Mouse (Mus musculus) spleen, postnatal 36 days (tissue): Measurements from ENCODE around the gene Rora.

Experiments used
- DNase-seq, 2 experiments: peaks; one replicate each; pipeline ENCODE4 v3.0.0; 2022; ENCODE audit warnings: low spot score in 2 of 2, mixed read lengths in 1 of 2

Gene Rora

DNA sequence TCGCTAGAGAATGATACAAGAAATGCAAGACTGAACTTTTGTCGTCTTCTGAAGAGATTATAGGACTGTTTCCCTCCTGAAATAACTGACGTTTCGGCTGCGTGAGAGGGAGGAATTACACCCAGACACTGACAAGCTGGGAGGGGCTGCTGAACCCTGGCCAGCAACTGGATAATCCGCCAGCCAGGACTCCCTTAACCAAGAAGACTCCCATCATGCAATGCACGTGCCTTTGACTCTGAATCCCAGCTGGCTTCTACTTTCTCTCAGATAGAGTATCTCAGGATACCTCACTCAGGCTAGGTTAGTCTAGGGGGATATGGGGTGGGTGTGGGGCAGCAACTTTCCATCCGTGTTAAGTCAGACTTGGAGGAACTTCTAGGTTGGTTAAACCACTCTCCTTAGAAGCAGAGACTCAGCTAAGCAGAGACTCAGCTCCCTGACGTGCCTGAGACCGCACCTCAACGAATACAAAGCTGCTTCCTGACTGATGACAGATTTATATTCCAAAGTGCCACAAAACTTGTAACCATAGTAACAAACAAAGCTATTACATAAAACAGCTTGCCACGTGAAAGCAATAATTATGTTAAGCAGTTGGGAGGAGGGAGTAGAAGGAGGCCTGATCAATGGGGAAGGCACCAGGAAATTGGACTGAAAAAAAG is 302.8 kb downstream of the Rora start:
- DNase-seq = no peak

DNA sequence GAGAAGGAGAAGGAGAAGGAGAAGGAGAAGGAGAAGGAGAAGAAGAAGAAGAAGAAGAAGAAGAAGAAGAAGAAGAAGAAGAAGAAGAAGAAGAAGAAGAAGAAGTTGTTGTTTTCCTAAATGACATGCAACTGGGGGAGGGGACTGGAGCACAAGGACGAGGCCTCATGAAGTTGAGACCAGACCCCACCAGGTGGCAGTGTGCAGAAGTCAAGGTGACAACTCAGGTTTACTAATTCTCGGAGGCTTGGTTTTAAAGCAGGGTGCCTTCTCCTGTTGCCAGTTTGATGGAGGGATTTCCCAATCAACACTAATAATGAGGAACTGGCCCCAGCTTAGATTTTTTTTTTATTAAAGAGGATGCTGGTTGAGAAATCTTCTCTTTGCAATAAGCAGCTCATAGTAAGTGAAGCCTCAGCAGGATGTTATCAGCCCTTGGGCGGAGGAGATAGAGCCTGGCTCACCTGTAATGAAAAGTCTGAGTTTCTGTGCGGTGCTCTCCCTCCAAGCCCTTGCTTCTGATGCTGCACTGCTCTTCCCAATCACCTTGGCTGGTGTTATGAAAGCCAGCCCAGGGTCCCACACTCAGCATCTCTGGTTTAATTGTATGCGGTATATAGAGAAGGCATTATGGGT is 303.5 kb downstream of the Rora start:
- DNase-seq = peak; percentile 26 to 27

DNA sequence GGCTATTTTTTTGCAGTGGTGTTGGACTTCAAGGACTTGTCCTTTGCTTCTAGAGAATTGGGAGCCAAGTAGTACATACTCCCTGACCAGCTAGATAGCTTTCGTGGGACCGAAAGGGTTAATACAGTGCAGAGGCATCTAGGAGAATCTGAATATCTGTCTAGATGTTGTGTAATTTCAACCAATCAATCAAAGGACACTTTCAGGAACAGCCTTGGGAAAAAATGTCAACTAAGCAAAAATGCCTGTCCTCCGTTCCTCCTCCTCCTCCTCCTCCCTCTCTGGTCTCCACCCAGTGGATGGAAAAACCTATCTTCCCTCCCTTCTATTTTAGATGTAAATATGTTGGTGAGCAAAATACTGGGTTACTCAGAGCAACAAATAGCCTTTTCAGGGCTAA is 304.2 kb downstream of the Rora start:
- DNase-seq = no peak

DNA sequence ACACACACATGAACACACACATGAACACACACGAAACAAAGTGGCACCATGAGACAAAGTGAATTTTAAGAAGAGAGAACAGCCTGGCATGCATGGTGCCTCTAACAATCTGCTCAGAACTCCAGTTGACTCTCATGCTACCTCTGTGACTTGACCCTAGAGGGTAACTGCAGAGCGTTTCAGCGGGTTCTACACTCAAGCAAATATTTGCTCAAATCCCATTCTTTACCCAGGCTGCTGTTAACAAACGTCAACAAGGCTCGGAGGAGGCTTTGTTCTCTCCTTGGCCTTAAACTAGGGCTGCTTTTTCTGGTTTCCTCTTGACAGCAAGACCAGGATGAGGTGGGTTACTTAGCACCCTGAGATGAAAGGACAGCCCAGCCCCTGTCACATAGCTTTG is 305.3 kb downstream of the Rora start:
- DNase-seq = no peak

DNA sequence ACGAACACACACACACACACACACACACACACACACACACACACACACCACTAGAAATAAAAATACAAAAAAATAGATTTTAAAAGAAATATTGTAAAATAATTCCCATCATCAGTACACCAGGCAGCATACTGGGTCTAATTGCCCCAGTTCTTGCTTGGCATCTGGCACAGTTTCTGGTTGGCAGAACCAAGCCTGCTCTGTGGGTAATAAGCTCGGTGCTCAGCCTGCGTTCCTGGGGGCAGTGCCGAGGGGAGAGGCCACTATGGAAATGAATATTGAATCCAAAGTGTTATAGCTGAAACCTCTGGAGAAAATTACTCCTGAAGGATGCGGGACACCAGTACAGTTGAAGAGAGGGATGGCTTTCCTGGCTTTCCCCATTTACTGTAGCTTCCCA is 310.3 kb downstream of the Rora start:
- no peak for DNase-seq

DNA sequence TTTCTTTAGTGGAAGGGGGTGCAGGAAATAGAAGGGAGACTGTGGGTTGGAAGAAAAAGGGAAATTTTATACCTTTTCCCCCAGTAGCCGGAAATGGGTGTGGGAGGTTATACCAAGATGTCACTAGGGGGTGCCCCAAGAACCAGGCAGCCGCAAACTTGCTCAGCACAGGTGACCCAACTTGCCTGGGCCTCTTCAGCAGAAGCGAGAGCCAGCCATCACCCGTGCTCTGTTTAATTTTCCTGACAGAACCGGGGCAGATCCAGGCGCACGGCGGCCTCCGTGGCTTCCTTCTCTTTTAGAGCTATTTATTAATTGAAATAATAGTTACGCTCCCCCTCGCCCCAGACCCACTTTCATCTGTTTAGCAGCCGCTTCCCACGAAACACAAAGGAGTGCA is 313.0 kb downstream of the Rora start:
- peak; percentile 23 to 27 for DNase-seq

DNA sequence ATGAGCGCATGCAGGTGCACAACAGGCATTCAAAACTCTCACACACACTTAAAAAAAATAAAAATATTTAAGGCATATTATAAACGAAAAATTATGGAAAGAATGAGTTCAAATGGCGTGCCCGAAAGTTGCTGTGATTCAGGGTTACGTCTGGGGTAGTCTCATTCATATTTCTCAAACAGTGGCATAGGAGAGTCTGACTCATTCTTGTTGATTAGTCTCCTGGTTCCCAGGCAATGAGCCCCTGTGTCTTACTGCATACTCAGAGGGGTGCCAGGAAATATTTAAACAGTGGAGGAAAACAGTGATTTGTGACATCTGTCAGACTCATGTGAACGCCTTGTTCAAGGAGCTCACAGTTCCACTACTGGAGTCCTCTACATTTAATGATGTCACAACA is 316.5 kb downstream of the Rora start:
- no peak for DNase-seq

DNA sequence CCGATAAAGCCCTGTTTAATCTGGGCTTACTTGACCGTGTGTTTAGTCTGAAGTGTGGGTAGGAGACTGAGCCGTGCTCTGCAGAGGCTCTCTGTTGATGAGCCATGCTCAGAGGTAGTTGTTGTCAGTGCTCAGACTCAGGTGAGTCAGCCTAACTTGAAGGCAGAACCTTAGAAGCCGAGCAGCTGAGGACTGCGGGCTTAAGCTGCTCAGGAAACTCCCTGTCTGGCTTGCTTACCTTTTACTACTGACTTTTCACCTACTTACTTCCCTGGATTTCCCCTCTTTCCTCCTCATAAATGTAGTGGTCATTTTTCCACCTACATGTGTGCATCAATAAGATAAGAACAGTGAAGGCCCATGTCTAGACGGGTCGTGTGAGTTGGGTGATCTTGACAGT is 318.7 kb downstream of the Rora start:
- no peak for DNase-seq

DNA sequence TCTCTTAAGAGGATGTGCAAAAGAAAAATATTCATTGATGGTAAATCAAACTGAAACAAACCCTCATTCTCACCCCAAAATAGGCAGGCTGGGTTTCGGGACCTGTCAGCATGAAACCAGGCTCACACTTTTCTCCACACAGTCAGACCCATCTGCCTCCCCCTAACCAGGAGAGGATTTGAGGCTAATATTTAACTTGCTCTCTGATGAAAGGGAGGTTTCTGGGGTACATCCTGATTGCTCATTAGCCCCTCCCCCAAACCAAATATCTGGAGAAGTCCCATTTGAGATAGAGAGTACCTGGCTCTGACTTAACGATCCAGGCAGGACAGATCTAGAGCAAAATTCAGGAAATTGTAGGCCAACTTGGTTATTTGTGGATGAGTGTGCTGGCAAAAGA is 320.9 kb downstream of the Rora start:
- DNase-seq = no peak

DNA sequence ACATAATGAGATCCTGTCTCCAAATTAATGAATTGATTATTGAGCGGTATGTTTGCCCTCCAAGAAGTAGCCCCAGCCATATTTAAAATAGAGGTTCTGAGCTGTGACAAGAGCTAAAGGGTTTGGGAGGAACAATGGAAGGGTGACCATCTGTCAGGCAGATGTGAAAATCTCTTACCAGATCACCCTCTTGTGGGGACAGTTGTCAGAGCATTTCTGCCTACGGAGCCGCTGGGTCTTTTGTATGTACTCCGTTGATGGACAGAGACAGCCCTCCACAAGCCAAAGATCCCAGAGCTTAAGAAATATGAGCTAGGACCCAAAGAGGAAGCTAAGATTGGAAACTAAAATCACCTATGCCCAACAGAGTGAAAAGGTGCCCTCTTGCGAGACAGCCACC is 322.6 kb downstream of the Rora start:
- no peak for DNase-seq

DNA sequence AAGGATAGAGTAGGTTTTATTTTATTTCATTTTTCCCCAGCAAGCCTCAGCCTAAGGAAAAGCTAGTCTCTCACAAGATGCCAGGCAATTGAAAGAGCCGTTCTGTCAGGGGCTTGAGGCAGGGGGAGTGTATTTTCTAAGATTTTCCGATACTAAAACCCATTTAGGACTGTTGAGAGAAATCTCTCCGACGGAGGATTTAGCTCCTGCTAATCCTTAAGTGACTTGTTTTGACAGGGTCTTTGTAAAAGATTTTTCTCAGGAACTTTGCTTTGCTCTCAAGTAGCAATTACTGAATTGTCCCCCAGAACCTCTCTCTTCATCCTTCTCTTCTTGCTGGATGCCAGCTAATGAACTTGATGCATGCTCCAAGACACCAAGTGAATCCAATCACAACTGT is 323.3 kb downstream of the Rora start:
- no peak for DNase-seq

DNA sequence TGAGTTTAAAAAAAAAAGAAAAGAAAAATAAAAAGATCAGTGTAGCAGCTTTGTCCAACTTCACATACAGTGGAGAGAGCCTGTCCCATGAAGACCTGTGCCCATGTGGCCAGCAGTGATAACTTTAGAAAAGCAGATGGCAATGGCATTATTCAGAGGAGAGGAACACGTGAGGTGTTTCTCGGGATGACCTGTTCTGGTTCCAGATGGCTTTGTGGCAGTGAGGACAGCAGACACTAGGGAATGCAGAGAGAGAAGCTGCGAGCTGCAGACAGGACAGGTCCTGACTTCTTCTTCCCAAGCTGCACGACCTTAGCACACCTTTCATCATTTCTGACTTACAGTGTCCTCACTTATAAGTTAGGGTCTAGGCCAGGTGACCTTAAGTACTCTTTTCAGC is 325.1 kb downstream of the Rora start:
- DNase-seq = no peak

DNA sequence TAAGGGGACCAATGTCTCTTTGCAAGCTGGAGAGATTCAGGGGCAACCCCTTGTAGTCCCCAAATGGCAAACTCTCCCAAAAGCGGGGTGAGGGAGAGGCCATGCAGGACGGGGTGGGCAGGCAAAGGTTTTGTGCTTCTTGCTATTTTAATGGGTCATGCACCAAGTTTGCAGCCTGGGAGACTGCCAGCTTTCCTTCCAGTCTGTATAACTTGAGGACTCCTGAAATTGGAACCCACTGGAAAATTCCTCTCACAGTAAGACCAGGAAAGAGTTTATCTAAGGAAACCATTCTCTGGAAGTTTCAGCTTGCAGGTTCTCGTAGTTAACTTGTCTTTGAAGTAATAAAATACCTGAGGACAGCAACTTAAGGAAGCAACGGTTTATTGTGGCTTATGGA is 326.5 kb downstream of the Rora start:
- no peak for DNase-seq

DNA sequence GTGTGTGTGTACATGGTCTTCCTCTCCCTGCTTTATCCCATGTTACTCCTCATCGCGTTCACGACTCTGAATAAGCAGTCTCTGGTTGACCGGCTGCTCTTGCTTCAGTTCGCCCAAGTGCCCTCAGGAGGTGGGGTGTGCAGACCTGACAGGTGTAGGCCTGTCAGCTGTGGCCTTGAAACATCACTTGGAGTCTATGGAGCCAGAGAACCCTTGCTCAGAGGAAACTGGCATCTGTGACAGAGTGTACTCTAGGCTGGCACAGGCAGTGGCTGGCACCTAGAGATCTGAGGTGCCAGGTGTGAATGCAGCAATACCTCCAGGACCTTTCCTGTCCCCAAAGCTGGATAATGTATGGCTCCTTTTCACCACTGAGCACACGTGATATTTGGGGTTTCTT is 331.5 kb downstream of the Rora start:
- no peak for DNase-seq

DNA sequence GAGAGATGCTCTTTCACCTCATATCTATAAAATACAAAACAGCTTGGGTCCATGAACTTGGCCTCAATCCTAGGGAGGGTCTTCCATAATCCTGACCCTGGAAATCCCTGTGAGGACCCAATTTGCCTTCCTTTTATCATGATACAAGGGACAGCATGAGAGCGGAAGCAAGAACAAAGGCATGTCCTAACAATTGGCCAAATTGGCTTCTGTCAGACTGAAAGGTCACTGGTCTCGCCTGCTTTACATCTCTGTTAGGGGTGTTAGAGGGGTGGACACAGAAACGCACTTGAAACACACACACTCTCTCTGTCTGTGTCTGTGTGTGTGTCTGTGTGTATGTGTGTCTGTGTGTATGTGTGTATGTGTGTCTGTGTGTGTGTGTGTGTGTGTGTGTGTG is 332.2 kb downstream of the Rora start:
- no peak for DNase-seq

DNA sequence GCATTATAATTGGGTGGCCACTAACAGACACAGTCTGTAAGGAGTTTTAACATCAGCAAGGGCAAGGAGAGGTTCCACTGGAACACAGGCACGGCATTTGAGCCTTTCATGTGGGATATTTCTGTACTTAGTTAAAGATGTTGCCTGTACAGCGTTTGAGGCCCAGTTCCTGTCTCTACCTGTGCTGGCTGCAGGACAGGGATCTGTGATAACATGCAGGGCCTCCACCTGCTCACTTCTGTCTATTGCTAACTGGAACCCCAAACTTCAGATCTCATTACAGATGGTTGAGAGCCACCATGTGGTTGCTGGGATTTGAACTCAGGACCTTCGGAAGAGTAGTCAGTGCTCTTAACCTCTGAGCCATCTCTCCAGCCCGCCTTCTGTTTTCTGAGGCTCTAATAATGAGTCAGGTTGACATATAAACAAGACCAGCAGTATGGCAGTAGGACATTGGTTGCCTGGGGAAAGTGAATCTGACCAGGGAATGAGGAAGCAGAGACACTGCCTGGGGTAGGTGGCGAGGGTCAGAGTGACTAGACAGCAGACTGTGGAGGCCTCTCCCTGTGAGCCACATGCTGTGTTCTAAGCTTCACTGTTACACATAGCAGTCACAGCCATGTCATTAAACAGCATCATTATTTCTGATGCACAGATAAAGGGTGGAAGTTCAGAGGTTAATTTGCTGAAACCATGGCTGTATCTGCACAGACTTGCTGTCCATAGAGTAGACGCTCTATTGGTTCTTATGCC is 333.9 kb downstream of the Rora start:
- no peak for DNase-seq

DNA sequence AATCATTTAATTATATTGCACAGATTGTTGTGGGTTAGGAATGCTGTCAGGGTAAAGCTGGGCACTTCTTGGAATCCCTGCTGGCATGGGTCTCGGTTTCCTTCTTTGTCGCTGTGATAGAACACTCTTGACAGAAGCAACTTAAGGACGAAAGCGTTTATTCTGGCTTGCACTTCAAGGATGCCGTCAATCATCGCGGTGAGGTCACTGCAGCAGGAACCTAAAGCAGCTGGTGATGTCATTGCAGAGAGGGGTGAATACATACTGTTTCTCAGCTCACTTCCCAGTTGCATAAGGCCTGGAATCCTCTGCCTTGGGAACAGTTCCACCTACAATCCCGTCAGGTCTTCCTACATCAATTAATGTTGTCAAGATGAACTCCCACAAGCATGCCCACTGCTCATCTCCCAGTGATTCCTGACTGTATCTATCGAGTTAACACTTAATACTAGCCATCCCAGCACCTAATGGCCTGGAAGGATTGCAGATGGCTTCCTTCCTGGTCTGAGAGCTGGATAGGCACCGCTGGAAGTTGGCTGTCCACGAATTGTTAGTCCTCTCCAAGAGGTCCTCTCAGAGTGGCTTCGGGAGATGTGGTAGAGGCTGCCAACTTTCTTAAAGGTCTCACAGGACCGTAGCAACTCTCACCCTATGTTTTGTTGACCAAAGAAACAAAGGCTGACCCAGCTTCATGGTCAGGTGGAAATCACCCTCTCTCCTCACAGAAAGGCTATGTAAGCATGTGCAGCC is 334.8 kb downstream of the Rora start:
- no peak for DNase-seq

DNA sequence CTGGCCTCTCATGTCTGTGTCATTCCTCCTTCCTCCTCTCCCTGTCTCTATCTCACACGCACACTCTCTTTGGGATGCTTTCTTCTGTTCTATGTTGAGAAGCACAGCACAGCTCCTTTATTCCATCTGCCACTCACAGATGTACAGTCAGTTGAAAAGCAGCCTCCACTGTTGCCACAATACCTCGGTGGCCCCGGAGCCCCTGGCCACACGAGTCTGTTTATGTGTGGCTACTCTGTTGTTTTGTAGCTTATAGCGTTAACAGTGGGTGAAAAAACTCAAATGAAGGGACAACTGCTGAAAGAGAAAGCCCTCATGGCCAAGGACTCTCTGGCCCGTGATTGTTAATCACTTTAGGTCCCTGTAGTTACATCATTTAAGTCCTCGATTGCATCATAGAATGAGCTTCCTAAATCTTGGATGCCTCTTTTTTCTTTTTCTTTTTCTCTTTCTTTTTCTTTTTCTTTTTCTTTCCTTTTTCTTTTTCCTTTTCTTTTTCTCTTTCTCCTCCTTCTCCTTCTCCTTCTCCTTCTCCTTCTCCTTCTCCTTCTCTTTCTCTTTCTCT is 336.4 kb downstream of the Rora start:
- no peak for DNase-seq

DNA sequence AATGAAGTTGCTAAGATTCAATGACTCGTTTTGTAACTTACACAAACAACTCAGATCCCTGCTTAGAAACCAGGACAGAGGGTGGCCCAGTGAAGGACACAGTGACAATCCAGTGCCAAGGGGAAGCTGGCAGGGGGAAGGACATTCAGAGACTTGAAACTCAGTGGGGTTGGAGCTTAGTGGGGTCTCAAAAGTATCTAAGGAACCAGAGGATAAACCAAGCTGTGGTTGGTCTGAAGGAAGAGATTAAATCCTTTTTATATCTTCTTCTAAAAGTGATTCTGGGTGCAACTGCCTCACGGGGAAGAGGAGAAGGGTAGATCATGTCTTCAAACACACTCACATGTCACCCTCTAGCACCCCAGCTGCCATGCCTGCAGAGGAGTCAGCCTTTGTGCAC is 340.3 kb downstream of the Rora start:
- DNase-seq = no peak

DNA sequence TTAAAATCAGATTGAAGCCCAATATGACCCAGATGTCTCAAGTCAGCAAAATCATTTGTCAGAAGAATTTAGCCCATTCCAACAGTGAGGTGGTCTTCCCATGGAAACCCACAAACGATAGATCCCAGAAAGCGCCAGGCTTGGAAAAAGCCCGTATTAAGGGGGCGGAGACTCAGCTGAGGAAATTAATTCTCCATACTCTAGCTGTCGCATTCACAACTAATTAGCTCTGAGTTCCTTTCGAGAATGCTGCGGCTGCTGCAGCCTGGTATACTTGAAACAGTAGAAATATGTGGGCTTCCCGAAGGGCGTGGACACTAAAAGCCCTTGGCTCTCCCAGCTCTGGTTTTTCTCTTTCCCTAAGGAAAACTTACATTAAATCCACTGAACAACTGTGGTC is 345.4 kb downstream of the Rora start:
- DNase-seq = no peak

DNA sequence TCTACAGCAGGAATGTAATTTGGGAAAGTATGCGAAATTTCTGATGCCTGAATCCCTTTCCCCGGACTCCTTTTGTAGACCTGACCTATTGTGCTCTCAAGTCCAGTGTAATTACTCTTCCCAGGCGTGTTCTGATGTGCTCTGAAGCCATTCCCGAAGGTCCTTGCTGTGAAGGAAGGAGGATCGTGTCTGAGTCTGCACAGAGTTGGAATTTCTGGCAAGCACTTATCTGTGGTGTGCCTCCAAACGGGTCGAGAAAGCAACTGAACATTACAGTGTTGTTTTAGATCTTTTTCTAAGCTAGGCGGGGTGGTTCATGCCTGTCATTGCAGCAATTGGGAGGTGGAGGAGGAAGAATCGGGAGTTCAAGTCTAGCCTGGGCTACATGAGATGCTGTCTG is 350.9 kb downstream of the Rora start:
- DNase-seq = no peak

DNA sequence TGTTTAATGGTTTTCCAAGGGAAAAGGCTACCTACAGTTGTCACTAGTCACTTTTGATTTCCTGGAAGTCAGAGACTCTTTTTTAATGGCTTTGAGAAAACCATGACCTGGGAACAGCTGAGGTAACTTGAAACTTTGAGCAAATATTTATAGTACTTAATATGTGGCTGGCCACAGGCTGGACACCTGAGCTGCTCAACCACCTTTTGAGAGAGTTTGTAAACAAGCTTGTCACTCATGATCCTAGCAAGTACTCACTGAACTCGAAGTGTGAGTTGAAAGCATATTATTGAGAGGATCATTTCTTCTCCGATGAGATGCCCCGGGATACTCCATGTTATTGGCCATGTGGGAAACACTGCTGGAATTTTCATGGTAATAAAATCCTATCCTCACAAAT is 353.1 kb downstream of the Rora start:
- no peak for DNase-seq
